Mouse (Mus musculus): ENCODE data around the gene Fgf22.

DNA sequence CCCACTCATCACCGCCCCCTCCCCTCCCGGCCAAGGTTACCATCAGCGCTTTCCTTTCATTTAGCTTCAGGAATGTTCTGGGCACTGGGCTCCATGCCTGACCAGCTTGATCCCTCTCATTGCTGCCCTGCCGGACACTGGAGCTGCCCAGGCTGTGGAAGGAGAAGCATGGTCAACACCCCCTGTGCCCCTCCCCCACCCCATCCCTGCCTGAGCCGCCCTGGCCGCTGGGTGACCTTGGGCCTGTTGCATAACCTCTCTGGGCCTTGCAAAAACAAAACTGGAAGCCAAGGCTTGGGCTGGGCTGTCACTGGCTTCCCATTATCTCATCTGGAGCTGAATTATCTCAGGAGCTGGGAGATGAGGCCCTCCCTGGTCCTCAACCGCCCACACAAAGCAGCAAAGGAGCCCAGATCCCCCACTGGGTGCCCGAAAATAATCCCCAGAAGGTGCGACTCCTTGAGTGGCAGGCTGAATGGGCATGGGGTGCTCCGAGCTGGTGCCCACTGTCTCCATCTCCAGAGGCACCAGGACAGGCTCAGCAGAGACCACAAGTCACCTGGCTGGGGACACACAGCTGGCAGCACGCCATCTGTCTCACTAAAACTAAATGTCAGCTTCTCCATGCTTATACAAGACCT lies 47.6 kb downstream of the Fgf22 start:
- no peak for TF ChIP-seq CTCF (IDR thresholded peaks at IDR 0.05; ENCODE audit: borderline replicate concordance, control insufficient read depth, extremely low read depth, insufficient read depth, low read length, poor library complexity)
- no peak for TF ChIP-seq POLR2A (IDR thresholded peaks at IDR 0.05; ENCODE audit: control insufficient read depth, extremely low read depth, insufficient read depth, low read length, poor library complexity)

All from thymus, adult 2 months (tissue).